Mouse (Mus musculus) bone marrow, adult 2 months (tissue): ENCODE results near the gene Cemip2. TPM values are rescaled to one million over a fixed set of nuclear protein-coding genes. Genes with fewer than 3 reads are reported as not detected.

Source experiments
- H3K27ac ChIP-seq: fragments of 200-500 bp; 2 replicates; pipeline ENCODE4 v1.5.1; 2012; ENCODE audit warnings: low read depth, mild to moderate bottlenecking, control low read depth, inconsistent platforms, low read length; ENCODE audit not compliant: control insufficient read depth, poor library complexity, insufficient read depth
- H3K4me1 ChIP-seq: fragments of 200-500 bp; 2 replicates; pipeline ENCODE4 v1.6.1; 2011; ENCODE audit warnings: low read length; ENCODE audit not compliant: control insufficient read depth, insufficient read depth
- H3K4me3 ChIP-seq: fragments of 200-500 bp; replicated peaks from 2 replicates; pipeline ENCODE3; 2011; ENCODE audit warnings: mild to moderate bottlenecking, low read depth, low read length, control low read depth; ENCODE audit not compliant: control insufficient read depth
- CTCF ChIP-seq: fragments of 200-500 bp; IDR thresholded peaks from 2 replicates; pipeline ENCODE4 v1.5.1; 2011; ENCODE audit warnings: low read length, control low read depth; ENCODE audit not compliant: control insufficient read depth, insufficient read depth
- POLR2A ChIP-seq: fragments of 200-500 bp; IDR thresholded peaks from 2 replicates; pipeline ENCODE4 v1.6.1; 2011; ENCODE audit warnings: low read depth, mild to moderate bottlenecking, control low read depth, low read length, borderline replicate concordance; ENCODE audit not compliant: control insufficient read depth
- WGBS: fragments of 180-500 bp; shearing (Covaris S2); methylation state at CpG from one replicate; pipeline ENCODE4 v1.1.7; 2018; 5-methylcytosine and 5-hydroxymethylcytosine counted together
- polyA plus RNA-seq: library from polyadenylated mRNA; stranded (reverse); fragments of >200 nt; gene quantifications from 2 replicates; pipeline ENCODE4 v1.2.4, GENCODE M21; 2011; ENCODE audit warnings: low replicate concordance; ENCODE audit not compliant: missing spikeins, insufficient read depth, insufficient read length

The Cemip2 gene
- polyA plus RNA-seq, 1 experiment = 6.9 TPM

- H3K27ac ChIP-seq = no peak overlapping the region
- 69% methylated on average over 3 of the region's 3 CpGs for WGBS
- H3K4me3 ChIP-seq = no peak overlapping the region
- TF ChIP-seq CTCF (no peak), POLR2A (no peak)
- no peaks in the 10 kb centered on the region for H3K4me1 ChIP-seq
These were observed 13.2 kb downstream of the Cemip2 start for GRCm38 (mm10) chr19:21791386-21791785.

- WGBS = 86% methylated on average over 4 of the region's 4 CpGs
- Histone ChIP-seq H3K4me1 (no peaks in the 10 kb centered on the region), H3K27ac (no peak overlapping the region), H3K4me3 (no peak overlapping the region)
- TF ChIP-seq POLR2A (no peak), CTCF (no peak)
These were observed 13.7 kb downstream of the Cemip2 start for GRCm38 (mm10) chr19:21791826-21792225.

GRCm38 (mm10) chr19:21792587-21793175 is 14.5 kb downstream of the Cemip2 start:
- Histone ChIP-seq H3K27ac (no peak overlapping the region), H3K4me1 (no peaks in the 10 kb centered on the region), H3K4me3 (no peak overlapping the region)
- 90% methylated on average over 26 of the region's 26 CpGs for WGBS
- TF ChIP-seq CTCF (no peak), POLR2A (no peak)

GRCm38 (mm10) chr19:21794569-21794968 is 16.4 kb downstream of the Cemip2 start:
- WGBS = 76% methylated on average over 3 of the region's 3 CpGs
- TF ChIP-seq CTCF (no peak), POLR2A (no peak)

GRCm38 (mm10) chr19:21796333-21796732 is 18.2 kb downstream of the Cemip2 start:
- WGBS = 26% methylated on average over 5 of the region's 5 CpGs
- Histone ChIP-seq H3K4me3 (no peak overlapping the region), H3K27ac (no peak overlapping the region; the same call in 1 of the 2 replicates), H3K4me1 (peaks cover 3% of the 10 kb centered on the region)
- TF ChIP-seq POLR2A (no peak), CTCF (no peak)

More at GRCm38 (mm10) chr19:21794569-21794968, 16.4 kb downstream of the Cemip2 start:
- H3K4me3 ChIP-seq = no peak overlapping the region
- H3K4me1 ChIP-seq = peaks cover 3% of the 10 kb centered on the region
- H3K27ac ChIP-seq = no peak overlapping the region

GRCm38 (mm10) chr19:21798700-21799099 is 20.6 kb downstream of the Cemip2 start:
- peaks cover 3% of the 10 kb centered on the region for H3K4me1 ChIP-seq
- H3K27ac ChIP-seq = no peak overlapping the region; the same call in 1 of the 2 replicates
- no peak overlapping the region for H3K4me3 ChIP-seq
- TF ChIP-seq POLR2A (no peak), CTCF (no peak)
- WGBS = 74% methylated on average over 3 of the region's 3 CpGs

- Histone ChIP-seq H3K4me3 (no peak overlapping the region), H3K27ac (no peak overlapping the region), H3K4me1 (peaks cover 3% of the 10 kb centered on the region)
- no peak for TF ChIP-seq CTCF
- TF ChIP-seq POLR2A = no peak
- 54% methylated on average over 13 of the region's 13 CpGs for WGBS
These were observed 21.6 kb downstream of the Cemip2 start for GRCm38 (mm10) chr19:21799410-21800373.

GRCm38 (mm10) chr19:21804488-21804887 is 26.3 kb downstream of the Cemip2 start:
- H3K27ac ChIP-seq = no peak overlapping the region
- H3K4me3 ChIP-seq = no peak overlapping the region
- TF ChIP-seq CTCF (no peak), POLR2A (no peak)
- H3K4me1 ChIP-seq = peaks cover 1% of the 10 kb centered on the region
- 74% methylated on average over 8 of the region's 8 CpGs for WGBS
